8 mouse cellular contexts compared by ENCODE assay signal in genomic region chr3:65527196-65527595, GRCm38 (mm10). TPM values are rescaled to one million over a fixed set of nuclear protein-coding genes. Genes with fewer than 3 reads are reported as not detected.
DNase-seq lines count a peak whose midpoint lies in the region; ATAC-seq and TF ChIP-seq lines count a peak whose summit lies in the region.

No protein-coding gene starts in this region.

- no peaks in the 10 kb centered on the region for H3K4me1 ChIP-seq in heart, adult 2 months (ENCODE audit: control insufficient read depth, insufficient read depth, low read length)
- peaks cover 18% of the 10 kb centered on the region for H3K4me1 ChIP-seq in G1E (ENCODE audit: insufficient read depth, low read depth, low read length)
- peaks cover 2% of the 10 kb centered on the region; the same call in 1 of the 2 replicates for H3K4me1 ChIP-seq in hindbrain, embryonic 16.5 days (ENCODE audit: control insufficient read depth, insufficient read depth, low read depth, low read length)
- H3K4me1 ChIP-seq in liver, embryonic 16.5 days (ENCODE audit: control insufficient read depth, low read depth, low read length) = no peaks in the 10 kb centered on the region

- 27% methylated on average over 3 of the region's 3 CpGs for WGBS in heart, adult 2 months
- 17% methylated on average over 3 of the region's 3 CpGs for WGBS in hindbrain, embryonic 16.5 days
- whole genome bisulfite sequencing in liver, embryonic 16.5 days (ENCODE audit: insufficient replicate concordance) = 16% methylated on average over 3 of the region's 3 CpGs

- no peaks in the 10 kb centered on the region for H3K27me3 ChIP-seq in heart, adult 2 months (ENCODE audit: control insufficient read depth, insufficient read depth, low read length)
- H3K27me3 ChIP-seq in G1E (ENCODE audit: insufficient read depth, low read length) = peaks cover 3% of the 10 kb centered on the region
- H3K27me3 ChIP-seq in hindbrain, embryonic 16.5 days (replicated peaks; ENCODE audit: control insufficient read depth, insufficient read depth, low read length) = no peaks in the 10 kb centered on the region
- no peaks in the 10 kb centered on the region for H3K27me3 ChIP-seq in liver, embryonic 16.5 days (ENCODE audit: control insufficient read depth, insufficient read depth, low read depth, low read length)

- TF ChIP-seq POLR2A in heart, adult 2 months (IDR thresholded peaks at IDR 0.05; ENCODE audit: insufficient read depth, low read depth, low read length) = no peak

- H3K79me2 ChIP-seq in heart, adult 2 months (replicated peaks; ENCODE audit: control insufficient read depth, insufficient read depth, low read length) = no peaks in the 10 kb centered on the region

- no peaks in the 10 kb centered on the region for H3K9me3 ChIP-seq in G1E (replicated peaks)
- H3K9me3 ChIP-seq in hindbrain, embryonic 16.5 days (ENCODE audit: control insufficient read depth, low read length) = no peaks in the 10 kb centered on the region
- H3K9me3 ChIP-seq in liver, embryonic 16.5 days (replicated peaks; ENCODE audit: control insufficient read depth, low read length) = no peaks in the 10 kb centered on the region

- H3K27ac ChIP-seq in heart, adult 2 months = peak overlapping the region; percentile 89
- peak overlapping the region; percentile 99 for H3K27ac ChIP-seq in hindbrain, embryonic 16.5 days (ENCODE audit: low read depth, low read length)
- H3K27ac ChIP-seq in liver, embryonic 16.5 days (ENCODE audit: low read length) = no peak overlapping the region

- no peak overlapping the region; the same call in 1 of the 2 replicates for H3K9ac ChIP-seq in heart, adult 2 months (ENCODE audit: low read depth, low read length)
- peak overlapping the region; percentile 95; the same call in 1 of the 2 replicates for H3K9ac ChIP-seq in hindbrain, embryonic 16.5 days (ENCODE audit: low read depth, low read length)
- no peak overlapping the region; the same call in 1 of the 2 replicates for H3K9ac ChIP-seq in liver, embryonic 16.5 days (ENCODE audit: low read depth, low read length)

- DNase-seq in heart, adult 2 months = no peak
- no peak for DNase-seq in heart, postnatal 25 days (ENCODE audit: low spot score)
- no peak for DNase-seq in G1E (ENCODE audit: low spot score)
- DNase-seq in layer of hippocampus, adult 8-10 months (ENCODE audit: low spot score in 2 of 2) = no peak
- DNase-seq in gastrocnemius, postnatal 4 days (ENCODE audit: low spot score in 2 of 2) = no peak
- no peak for DNase-seq in spleen, postnatal 10 days (ENCODE audit: low spot score in 2 of 2)

- peak overlapping the region; percentile 63 for H3K4me2 ChIP-seq in hindbrain, embryonic 16.5 days (ENCODE audit: low read length)
- peak overlapping the region; percentile 92 for H3K4me2 ChIP-seq in liver, embryonic 16.5 days (ENCODE audit: low read depth, low read length)

- H3K4me3 ChIP-seq in heart, adult 2 months = peak overlapping the region; percentile 86
- peak overlapping the region; percentile 91; the same call in 1 of the 2 replicates for H3K4me3 ChIP-seq in G1E (ENCODE audit: low read depth, low read length)
- peak overlapping the region; percentile 96 for H3K4me3 ChIP-seq in hindbrain, embryonic 16.5 days (ENCODE audit: low read length)
- H3K4me3 ChIP-seq in liver, embryonic 16.5 days (ENCODE audit: low read depth, low read length) = peak overlapping the region; percentile 73

- intact Hi-C loops in heart, adult 2 months (cut with DNase I) = loop anchor here (5.0 to 10.0 kb wide), 4 partner anchors 85 to 1458 kb away; partner anchors contain the start of genes Rsrc1, Shox2 and Ssr3
- intact Hi-C loops in heart, postnatal 25 days (cut with DNase I) = loop anchor here (5.0 kb wide), 1 partner anchor 135 kb away; the partner anchor contains the start of gene Ssr3

- H3K36me3 ChIP-seq in heart, adult 2 months (ENCODE audit: control insufficient read depth, insufficient read depth, low read length) = peaks cover 5% of the 10 kb centered on the region
- H3K36me3 ChIP-seq in G1E (replicated peaks) = peaks cover 7% of the 10 kb centered on the region
- H3K36me3 ChIP-seq in hindbrain, embryonic 16.5 days (ENCODE audit: control insufficient read depth, insufficient read depth, low read length) = no peaks in the 10 kb centered on the region
- H3K36me3 ChIP-seq in liver, embryonic 16.5 days (ENCODE audit: control insufficient read depth, insufficient read depth) = no peaks in the 10 kb centered on the region

- ATAC-seq in G1E (ENCODE audit: extremely low read depth, insufficient number of reproducible peaks, low FRiP score, poor library complexity, severe bottlenecking) = no peak
- no peak for ATAC-seq in hindbrain, embryonic 16.5 days
- no peak for ATAC-seq in liver, embryonic 16.5 days (ENCODE audit: low read depth)

- no peak for TF ChIP-seq EP300 in heart, adult 2 months (IDR thresholded peaks at IDR 0.05; ENCODE audit: insufficient read depth, low read depth, low read length)

- no peak for TF ChIP-seq CTCF in heart, adult 2 months (IDR thresholded peaks at IDR 0.05)
- no peak for TF ChIP-seq CTCF in G1E (IDR thresholded peaks at IDR 0.05; ENCODE audit: low read depth, low read length)

RNA-seq across cellular contexts. Expression of gene Tiparp, which starts 1.0 kb away (rescaled TPM):
- total RNA-seq in heart, adult 2 months (2021) = 10 to 100 TPM; 11.1 to 12.9 TPM
- 2.9 and 4.6 TPM in 2 replicates for polyA plus RNA-seq in heart, adult 2 months (2012; rRNA removed)
- 10 to 100 TPM in 1 of 2 experiments, 1 to 10 TPM in 1; 9.9 to 11.5 TPM for total RNA-seq in heart, postnatal 25 days (2021)
- 17.8 and 19.3 TPM in 2 replicates for total RNA-seq in G1E (2014; fragmentation: Nextera tagmentation)
- total RNA-seq in G1E (2017) = 22.6 TPM in 2 replicates
- polyA plus RNA-seq in G1E (2012) = 0.98 and 1.1 TPM in 2 replicates
- polyA plus RNA-seq in hindbrain, embryonic 16.5 days (2015; fragmentation: Nextera tagmentation; extraction: Ambion mirVana) = 31.8 and 34.8 TPM in 2 replicates
- polyA plus RNA-seq in liver, embryonic 16.5 days (2015; fragmentation: Nextera tagmentation; extraction: Ambion mirVana) = 6.5 TPM in 2 replicates
- 10 to 100 TPM; 15.0 to 21.8 (median 15.9) TPM for total RNA-seq in layer of hippocampus, adult 8-10 months (2022)
- total RNA-seq in gastrocnemius, postnatal 4 days (2021) = 10 to 100 TPM; 11.5 to 12.6 TPM
